Mouse (Mus musculus) cerebellum, postnatal 10 days (tissue): ENCODE results near the gene Hist3h2a.

ENCODE experiments used
- DNase-seq, 2 experiments: peaks; one replicate each; pipeline ENCODE4 v3.0.0; 2021; ENCODE audit warnings: mixed read lengths in 2 of 2

Gene Hist3h2a

GRCm38 (mm10) chr11:58954420-58955142, at the start of gene Hist3h2a, which contains the start of gene Trim17:
Gene Hist3h2a (plus strand): TSS chr11:58954685.
Gene Trim17 (plus strand): TSS chr11:58954685.
- DNase-seq: peak; percentile 93 to 94

- DNase-seq: peak; percentile 26 to 43
Measured at GRCm38 (mm10) chr11:58904838-58905237, 49.6 kb upstream of the Hist3h2a start.

- no peak for DNase-seq
Measured at GRCm38 (mm10) chr11:58913776-58914175, 40.7 kb upstream of the Hist3h2a start.

- peak; percentile 55 to 74 for DNase-seq
Measured at GRCm38 (mm10) chr11:58914461-58915028, 39.9 kb upstream of the Hist3h2a start.

- peak; percentile 63 to 70 for DNase-seq
Measured at GRCm38 (mm10) chr11:58916879-58917744, 37.4 kb upstream of the Hist3h2a start.

- no peak for DNase-seq
Measured at GRCm38 (mm10) chr11:58917745-58918366, 36.6 kb upstream of the Hist3h2a start, which contains the start of gene Btnl10. Gene Btnl10 (plus strand): TSS chr11:58917908.

GRCm38 (mm10) chr11:58918759-58919158, 35.7 kb upstream of the Hist3h2a start:
- no peak for DNase-seq

GRCm38 (mm10) chr11:58922420-58922819, 32.1 kb upstream of the Hist3h2a start:
- DNase-seq: no peak

- DNase-seq: no peak
Measured at GRCm38 (mm10) chr11:58926651-58927050, 27.8 kb upstream of the Hist3h2a start.

- no peak for DNase-seq
Measured at GRCm38 (mm10) chr11:58927053-58927452, 27.4 kb upstream of the Hist3h2a start.

- peak; percentile 79 to 84 for DNase-seq
Measured at GRCm38 (mm10) chr11:58927790-58928651, 26.5 kb upstream of the Hist3h2a start.

- no peak for DNase-seq
Measured at GRCm38 (mm10) chr11:58929055-58929454, 25.4 kb upstream of the Hist3h2a start.

GRCm38 (mm10) chr11:58929641-58930040, 24.8 kb upstream of the Hist3h2a start:
- no peak for DNase-seq

GRCm38 (mm10) chr11:58930254-58930653, 24.2 kb upstream of the Hist3h2a start:
- DNase-seq: no peak

GRCm38 (mm10) chr11:58931576-58931975, 22.9 kb upstream of the Hist3h2a start:
- DNase-seq: peak in 1 of 2 experiments; percentile 40

- peak; percentile 57 to 58 for DNase-seq
Measured at GRCm38 (mm10) chr11:58937909-58938308, 16.6 kb upstream of the Hist3h2a start.

GRCm38 (mm10) chr11:58938322-58939087, 16.0 kb upstream of the Hist3h2a start, which contains the start of gene Rnf187:
Gene Rnf187 (minus strand): TSS chr11:58938916.
- peak; percentile 96 for DNase-seq

- DNase-seq: no peak
Measured at GRCm38 (mm10) chr11:58939088-58939439, 15.4 kb upstream of the Hist3h2a start.

GRCm38 (mm10) chr11:58944136-58944535, 10.3 kb upstream of the Hist3h2a start:
- DNase-seq: no peak

- DNase-seq: peak in 1 of 2 experiments; percentile 51
Measured at GRCm38 (mm10) chr11:58947306-58947705, 7.2 kb upstream of the Hist3h2a start.
